Mouse (Mus musculus) brain, embryonic 14.5 days (tissue): ENCODE data around the gene Trip6. TPM values are rescaled to one million over a fixed set of nuclear protein-coding genes. Genes with fewer than 3 reads are reported as not detected.

Source experiments
- DNase-seq: peaks from one replicate; pipeline ENCODE4 v3.0.0-alpha.2; 2011; ENCODE audit warnings: low read depth
- CTCF ChIP-seq: fragments of 200-500 bp; IDR thresholded peaks from 2 replicates; pipeline ENCODE4 v1.5.1; 2012; ENCODE audit warnings: inconsistent platforms, mild to moderate bottlenecking, moderate library complexity, borderline replicate concordance; ENCODE audit not compliant: insufficient read depth, insufficient read length; ENCODE audit errors: extremely low read depth
- POLR2A ChIP-seq: fragments of 200-500 bp; IDR thresholded peaks from 2 replicates; pipeline ENCODE4 v1.6.1; 2012; ENCODE audit warnings: mild to moderate bottlenecking, inconsistent platforms, borderline replicate concordance; ENCODE audit not compliant: poor library complexity, insufficient read depth, insufficient read length, severe bottlenecking; ENCODE audit errors: extremely low read depth
- polyA plus RNA-seq: library from polyadenylated mRNA; depleted of rRNA; stranded (reverse); fragments of >200 nt; gene quantifications from 2 replicates; pipeline ENCODE4 v1.2.3, GENCODE M21; 2012

The Trip6 gene
- polyA plus RNA-seq, 1 experiment = 25.7 TPM

GRCm38 (mm10) chr5:137313466-137314192 lies 575 bp downstream of the Trip6 start:
- TF ChIP-seq POLR2A (peak; percentile 16; the same call in 1 of the 2 replicates), CTCF (no peak)

GRCm38 (mm10) chr5:137308356-137308755 lies 5.8 kb downstream of the Trip6 start:
- TF ChIP-seq CTCF (no peak), POLR2A (no peak)
- no peak for DNase-seq

More at GRCm38 (mm10) chr5:137313466-137314192, 575 bp downstream of the Trip6 start:
- DNase-seq = no peak

GRCm38 (mm10) chr5:137307071-137307912 lies 6.9 kb downstream of the Trip6 start, which contains the start of gene Srrt:
TSS of gene Srrt (minus strand) at chr5:137307674.
- peak; percentile 99 for DNase-seq
- TF ChIP-seq CTCF (no peak), POLR2A (0 out of 2 replicates have a peak, but pooled peaks have one; percentile 46)

- 0 out of 2 replicates have a peak, but pooled peaks have one; percentile 0 for TF ChIP-seq POLR2A
- TF ChIP-seq CTCF = no peak
- DNase-seq = no peak
Measured at GRCm38 (mm10) chr5:137306439-137307005, 7.7 kb downstream of the Trip6 start.

- DNase-seq = no peak
Measured at GRCm38 (mm10) chr5:137305822-137306221, 8.4 kb downstream of the Trip6 start.

GRCm38 (mm10) chr5:137304816-137305215 lies 9.4 kb downstream of the Trip6 start:
- DNase-seq = no peak
- TF ChIP-seq CTCF (no peak), POLR2A (no peak)

More at GRCm38 (mm10) chr5:137305822-137306221, 8.4 kb downstream of the Trip6 start:
- TF ChIP-seq POLR2A (no peak), CTCF (no peak)

- DNase-seq = no peak
- TF ChIP-seq POLR2A (no peak), CTCF (no peak)
Measured at GRCm38 (mm10) chr5:137304165-137304564, 10.0 kb downstream of the Trip6 start.

GRCm38 (mm10) chr5:137303609-137304008 lies 10.6 kb downstream of the Trip6 start:
- DNase-seq = no peak
- TF ChIP-seq CTCF (no peak), POLR2A (no peak)

- peak; percentile 56 for DNase-seq
- TF ChIP-seq CTCF (no peak), POLR2A (no peak)
Measured at GRCm38 (mm10) chr5:137301253-137301652, 13.0 kb downstream of the Trip6 start.

GRCm38 (mm10) chr5:137299240-137299639 lies 15.0 kb downstream of the Trip6 start:
- TF ChIP-seq CTCF (no peak), POLR2A (no peak)
- DNase-seq = no peak

GRCm38 (mm10) chr5:137297126-137297525 lies 17.1 kb downstream of the Trip6 start:
- no peak for DNase-seq
- no peak for TF ChIP-seq POLR2A
- no peak for TF ChIP-seq CTCF
